Mouse (Mus musculus) brain, embryonic 14.5 days (tissue): ENCODE data around the gene Sel1l3.

Experiments
- CTCF ChIP-seq: fragments of 200-500 bp; IDR thresholded peaks from 2 replicates; pipeline ENCODE4 v1.5.1; 2012; ENCODE audit warnings: inconsistent platforms, mild to moderate bottlenecking, moderate library complexity, borderline replicate concordance; ENCODE audit not compliant: insufficient read depth, insufficient read length; ENCODE audit errors: extremely low read depth
- POLR2A ChIP-seq: fragments of 200-500 bp; IDR thresholded peaks from 2 replicates; pipeline ENCODE4 v1.6.1; 2012; ENCODE audit warnings: mild to moderate bottlenecking, inconsistent platforms, borderline replicate concordance; ENCODE audit not compliant: poor library complexity, insufficient read depth, insufficient read length, severe bottlenecking; ENCODE audit errors: extremely low read depth

- TF ChIP-seq CTCF (no peak), POLR2A (no peak)
Measured at GRCm38 (mm10) chr5:53140158-53140927, 73.4 kb downstream of the Sel1l3 start.
